Mouse (Mus musculus): ENCODE measurements at regions not wholly inside any gene's neighbourhood (a gene's known extent, or its start where the extent isn't known, plus 50 kb on each side); places are given as distances from the start of the nearest gene placed in this dataset.

- H3K4me2 ChIP-seq (replicated peaks): no peak overlapping the region
- WGBS: 85% methylated on average over 8 of the region's 8 CpGs
Observed at GRCm38 (mm10) chr14:61931811-61932210, 324.6 kb downstream of the Kcnrg start.

GRCm38 (mm10) chr14:61941682-61942081, 334.4 kb downstream of the Kcnrg start:
- Histone ChIP-seq H3K27ac (replicated peaks) (no peak overlapping the region), H3K4me2 (replicated peaks) (no peak overlapping the region), H3K27me3 (no peaks in the 10 kb centered on the region), H3K9me3 (replicated peaks) (no peaks in the 10 kb centered on the region), H3K36me3 (no peaks in the 10 kb centered on the region), H3K4me3 (replicated peaks) (no peak overlapping the region), H3K4me1 (no peaks in the 10 kb centered on the region), H3K9ac (no peak overlapping the region)
- 68% methylated on average over 7 of the region's 7 CpGs for WGBS
- no peak for ATAC-seq (ENCODE audit: insufficient number of reproducible peaks, low FRiP score, low TSS enrichment, low read depth)

More at GRCm38 (mm10) chr14:61931811-61932210, 324.6 kb downstream of the Kcnrg start:
- H3K4me3 ChIP-seq (replicated peaks): no peak overlapping the region
- H3K27me3 ChIP-seq: no peaks in the 10 kb centered on the region
- no peak overlapping the region for H3K9ac ChIP-seq
- H3K9me3 ChIP-seq (replicated peaks): no peaks in the 10 kb centered on the region; the same call in 1 of the 2 replicates
- H3K27ac ChIP-seq (replicated peaks): no peak overlapping the region
- no peaks in the 10 kb centered on the region for H3K36me3 ChIP-seq
- H3K4me1 ChIP-seq: no peaks in the 10 kb centered on the region
- ATAC-seq (ENCODE audit: insufficient number of reproducible peaks, low FRiP score, low TSS enrichment, low read depth): no peak

DNA sequence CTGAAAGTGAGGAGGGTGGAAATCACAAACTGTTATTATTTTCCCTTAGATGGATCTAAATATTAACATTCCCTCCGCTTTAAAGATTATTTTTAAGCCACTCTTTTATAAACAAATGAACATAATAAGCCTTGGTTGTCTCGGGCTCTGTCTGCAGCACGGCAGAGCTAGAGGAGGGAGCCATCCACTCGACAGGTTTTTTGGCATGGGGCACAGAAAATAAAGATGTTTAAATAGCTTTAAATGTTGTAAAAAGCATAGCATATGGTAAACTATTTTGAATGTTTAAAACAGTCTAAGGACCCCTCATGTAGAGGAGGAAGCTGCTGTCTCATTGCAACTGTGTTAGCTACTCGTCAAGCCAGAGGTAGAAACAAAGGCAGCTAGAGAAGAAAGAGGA, 338.4 kb downstream of the Kcnrg start:
- Histone ChIP-seq H3K4me3 (replicated peaks) (no peak overlapping the region), H3K4me1 (peaks cover 11% of the 10 kb centered on the region), H3K27me3 (no peaks in the 10 kb centered on the region), H3K9ac (no peak overlapping the region), H3K4me2 (replicated peaks) (no peak overlapping the region), H3K36me3 (no peaks in the 10 kb centered on the region), H3K27ac (replicated peaks) (no peak overlapping the region), H3K9me3 (replicated peaks) (no peaks in the 10 kb centered on the region)
- ATAC-seq (ENCODE audit: insufficient number of reproducible peaks, low FRiP score, low TSS enrichment, low read depth): no peak
- WGBS: 40% methylated on average over 5 of the region's 5 CpGs

- H3K27ac ChIP-seq (replicated peaks): peak overlapping the region; percentile 49
- peaks cover 11% of the 10 kb centered on the region for H3K4me1 ChIP-seq
- no peak overlapping the region for H3K4me2 ChIP-seq (replicated peaks)
- ATAC-seq (ENCODE audit: insufficient number of reproducible peaks, low FRiP score, low TSS enrichment, low read depth): no peak
- no peaks in the 10 kb centered on the region for H3K36me3 ChIP-seq
- H3K9ac ChIP-seq: no peak overlapping the region
- H3K9me3 ChIP-seq (replicated peaks): no peaks in the 10 kb centered on the region
- 28% methylated on average over 6 of the region's 6 CpGs for WGBS
- H3K4me3 ChIP-seq (replicated peaks): no peak overlapping the region
- no peaks in the 10 kb centered on the region for H3K27me3 ChIP-seq
Observed at GRCm38 (mm10) chr14:61949446-61949845, 342.2 kb downstream of the Kcnrg start.

- Histone ChIP-seq H3K4me3 (replicated peaks) (no peak overlapping the region), H3K27ac (replicated peaks) (peak overlapping the region; percentile 49), H3K9ac (no peak overlapping the region), H3K27me3 (no peaks in the 10 kb centered on the region), H3K36me3 (no peaks in the 10 kb centered on the region), H3K4me2 (replicated peaks) (no peak overlapping the region), H3K9me3 (replicated peaks) (no peaks in the 10 kb centered on the region), H3K4me1 (peaks cover 11% of the 10 kb centered on the region)
- no peak for ATAC-seq (ENCODE audit: insufficient number of reproducible peaks, low FRiP score, low TSS enrichment, low read depth)
- WGBS: 7% methylated on average over 3 of the region's 3 CpGs
Observed at GRCm38 (mm10) chr14:61950004-61950403, 342.4 kb upstream of the Rnaseh2b start.

- WGBS: 94% methylated on average over 4 of the region's 4 CpGs
- no peak for ATAC-seq (ENCODE audit: insufficient number of reproducible peaks, low FRiP score, low TSS enrichment, low read depth)
- Histone ChIP-seq H3K4me1 (peaks cover 11% of the 10 kb centered on the region), H3K27ac (replicated peaks) (no peak overlapping the region), H3K27me3 (no peaks in the 10 kb centered on the region), H3K9ac (no peak overlapping the region), H3K9me3 (replicated peaks) (no peaks in the 10 kb centered on the region), H3K4me2 (replicated peaks) (no peak overlapping the region), H3K36me3 (no peaks in the 10 kb centered on the region), H3K4me3 (replicated peaks) (no peak overlapping the region)
Observed at GRCm38 (mm10) chr14:61953029-61953428, 339.4 kb upstream of the Rnaseh2b start.

GRCm38 (mm10) chr14:61955416-61955815, 337.0 kb upstream of the Rnaseh2b start:
- Histone ChIP-seq H3K27me3 (no peaks in the 10 kb centered on the region), H3K27ac (replicated peaks) (no peak overlapping the region), H3K9me3 (replicated peaks) (no peaks in the 10 kb centered on the region), H3K4me2 (replicated peaks) (no peak overlapping the region), H3K9ac (no peak overlapping the region), H3K4me3 (replicated peaks) (no peak overlapping the region), H3K36me3 (no peaks in the 10 kb centered on the region), H3K4me1 (no peaks in the 10 kb centered on the region; the same call in 1 of the 2 replicates)
- no peak for ATAC-seq (ENCODE audit: insufficient number of reproducible peaks, low FRiP score, low TSS enrichment, low read depth)

GRCm38 (mm10) chr14:61960243-61960957, 332.0 kb upstream of the Rnaseh2b start:
- H3K27ac ChIP-seq (replicated peaks): no peak overlapping the region
- H3K9me3 ChIP-seq (replicated peaks): no peaks in the 10 kb centered on the region
- ATAC-seq (ENCODE audit: insufficient number of reproducible peaks, low FRiP score, low TSS enrichment, low read depth): no peak
- no peaks in the 10 kb centered on the region for H3K36me3 ChIP-seq
- H3K4me1 ChIP-seq: no peaks in the 10 kb centered on the region; the same call in 1 of the 2 replicates
- no peak overlapping the region for H3K4me3 ChIP-seq (replicated peaks)
- H3K4me2 ChIP-seq (replicated peaks): no peak overlapping the region
- WGBS: 58% methylated on average over 4 of the region's 4 CpGs
- no peak overlapping the region for H3K9ac ChIP-seq
- H3K27me3 ChIP-seq: no peaks in the 10 kb centered on the region

GRCm38 (mm10) chr14:61968467-61968866, 323.9 kb upstream of the Rnaseh2b start:
- ATAC-seq (ENCODE audit: insufficient number of reproducible peaks, low FRiP score, low TSS enrichment, low read depth): no peak
- H3K4me3 ChIP-seq (replicated peaks): no peak overlapping the region
- H3K27me3 ChIP-seq: no peaks in the 10 kb centered on the region
- no peaks in the 10 kb centered on the region for H3K36me3 ChIP-seq
- H3K9ac ChIP-seq: no peak overlapping the region
- no peak overlapping the region for H3K4me2 ChIP-seq (replicated peaks)
- no peak overlapping the region for H3K27ac ChIP-seq (replicated peaks)
- no peaks in the 10 kb centered on the region for H3K4me1 ChIP-seq
- 97% methylated on average over 1 of the region's 1 CpGs for WGBS
- H3K9me3 ChIP-seq (replicated peaks): no peaks in the 10 kb centered on the region

DNA sequence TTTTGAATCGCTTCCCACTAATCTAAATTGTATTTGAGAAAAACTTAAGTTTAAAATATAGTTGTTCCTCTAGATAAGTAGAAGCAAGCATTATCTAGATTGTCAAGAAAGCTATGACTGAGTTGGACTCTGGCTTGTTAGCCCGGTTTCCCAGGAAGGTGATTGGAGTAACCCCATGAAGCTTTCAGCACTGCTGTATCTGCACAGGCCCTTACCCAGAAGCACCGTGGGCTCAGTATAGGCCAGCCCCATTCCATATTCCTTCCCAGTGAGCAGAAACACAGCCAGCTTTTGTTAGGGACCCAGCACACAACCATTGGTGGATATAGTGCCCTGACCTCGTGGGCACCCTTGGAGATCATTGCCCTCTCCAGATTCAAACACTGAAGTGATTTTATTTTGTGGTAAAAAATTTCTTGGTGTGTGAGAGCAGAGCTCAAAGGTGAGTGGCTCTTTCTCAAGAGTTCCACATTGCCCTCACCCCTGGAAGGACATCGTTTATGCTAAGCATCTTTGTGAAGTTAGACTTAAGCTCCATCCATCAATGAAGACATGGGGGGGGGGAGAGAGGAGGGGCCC, 323.3 kb upstream of the Rnaseh2b start:
- Histone ChIP-seq H3K4me1 (no peaks in the 10 kb centered on the region), H3K9ac (no peak overlapping the region), H3K27me3 (no peaks in the 10 kb centered on the region), H3K9me3 (replicated peaks) (no peaks in the 10 kb centered on the region), H3K36me3 (no peaks in the 10 kb centered on the region), H3K4me2 (replicated peaks) (no peak overlapping the region), H3K4me3 (replicated peaks) (no peak overlapping the region), H3K27ac (replicated peaks) (no peak overlapping the region)
- ATAC-seq (ENCODE audit: insufficient number of reproducible peaks, low FRiP score, low TSS enrichment, low read depth): no peak
- 80% methylated on average over 5 of the region's 5 CpGs for WGBS

GRCm38 (mm10) chr14:61970591-61970990, 321.8 kb upstream of the Rnaseh2b start:
- Histone ChIP-seq H3K9ac (no peak overlapping the region), H3K4me3 (replicated peaks) (no peak overlapping the region), H3K9me3 (replicated peaks) (no peaks in the 10 kb centered on the region), H3K4me1 (peaks cover 7% of the 10 kb centered on the region; the same call in 1 of the 2 replicates), H3K4me2 (replicated peaks) (no peak overlapping the region), H3K36me3 (no peaks in the 10 kb centered on the region), H3K27ac (replicated peaks) (no peak overlapping the region), H3K27me3 (no peaks in the 10 kb centered on the region)
- WGBS: 68% methylated on average over 3 of the region's 3 CpGs
- ATAC-seq (ENCODE audit: insufficient number of reproducible peaks, low FRiP score, low TSS enrichment, low read depth): no peak
